Mouse (Mus musculus) brain, embryonic 18.5 days (tissue): ENCODE data around the gene Kars.

Experiments used
- DNase-seq: peaks from one replicate; pipeline ENCODE4 v3.0.0-alpha.2; 2012; ENCODE audit warnings: low read depth, low spot score

Gene Kars

GRCm38 (mm10) chr8:112010997-112011815 lies at the start of gene Kars, which contains the start of gene Terf2ip:
Gene Kars (minus strand): TSS chr8:112011323.
Gene Terf2ip (plus strand): TSS chr8:112011398.
- DNase-seq = peak; percentile 80

GRCm38 (mm10) chr8:112054456-112054855 lies 43.3 kb upstream of the Kars start:
- no peak for DNase-seq

GRCm38 (mm10) chr8:112051537-112051936 lies 40.4 kb upstream of the Kars start:
- no peak for DNase-seq

GRCm38 (mm10) chr8:112049984-112050383 lies 38.9 kb upstream of the Kars start:
- DNase-seq = no peak

- DNase-seq = no peak
These were observed 37.2 kb upstream of the Kars start for GRCm38 (mm10) chr8:112048293-112048692.

GRCm38 (mm10) chr8:112045896-112046295 lies 34.8 kb upstream of the Kars start:
- peak; percentile 81 for DNase-seq

GRCm38 (mm10) chr8:112045182-112045581 lies 34.1 kb upstream of the Kars start:
- DNase-seq = no peak

GRCm38 (mm10) chr8:112037521-112037920 lies 26.4 kb upstream of the Kars start:
- no peak for DNase-seq

GRCm38 (mm10) chr8:112034603-112035002 lies 23.5 kb upstream of the Kars start:
- no peak for DNase-seq

- no peak for DNase-seq
These were observed 21.9 kb upstream of the Kars start for GRCm38 (mm10) chr8:112033071-112033470.

GRCm38 (mm10) chr8:112030663-112031062 lies 19.5 kb upstream of the Kars start:
- DNase-seq = no peak

GRCm38 (mm10) chr8:112029455-112029854 lies 18.3 kb upstream of the Kars start:
- DNase-seq = no peak

GRCm38 (mm10) chr8:112014936-112015335 lies 3.8 kb upstream of the Kars start, which contains the start of gene Gm6793:
Gene Gm6793 (minus strand): TSS chr8:112015036.
- no peak for DNase-seq

- no peak for DNase-seq
These were observed 706 bp upstream of the Kars start for GRCm38 (mm10) chr8:112011816-112012242.

- DNase-seq = no peak
These were observed 1.6 kb downstream of the Kars start for GRCm38 (mm10) chr8:112009558-112009957.

- no peak for DNase-seq
These were observed 3.5 kb downstream of the Kars start for GRCm38 (mm10) chr8:112007669-112008068.

GRCm38 (mm10) chr8:112005601-112006000 lies 5.5 kb downstream of the Kars start:
- DNase-seq = no peak

GRCm38 (mm10) chr8:112004754-112005153 lies 6.4 kb downstream of the Kars start:
- DNase-seq = no peak

- no peak for DNase-seq
These were observed 18.5 kb downstream of the Kars start for GRCm38 (mm10) chr8:111992703-111993039.

GRCm38 (mm10) chr8:111992013-111992702 lies 19.0 kb downstream of the Kars start, which contains the start of gene Adat1:
Gene Adat1 (minus strand): TSS chr8:111992302.
- peak; percentile 79 for DNase-seq

GRCm38 (mm10) chr8:111991278-111991677 lies 19.8 kb downstream of the Kars start:
- no peak for DNase-seq

GRCm38 (mm10) chr8:111989911-111990310 lies 21.2 kb downstream of the Kars start:
- DNase-seq = no peak

GRCm38 (mm10) chr8:111984511-111984910 lies 26.6 kb downstream of the Kars start:
- DNase-seq = no peak
